Mouse (Mus musculus) forebrain, embryonic 12.5 days (tissue): Measurements from ENCODE around the gene Angel2. TPM values are rescaled to one million over a fixed set of nuclear protein-coding genes. Genes with fewer than 3 reads are reported as not detected.
A peak's percentile ranks its signal among the peaks of the same experiment; 100 is the strongest.

Source experiments
- ATAC-seq: fragments of 200-750 bp; cut with Nextera tagmentation; 2 replicates; pipeline ENCODE4 v1.8.0; 2017; ENCODE audit warnings: moderate TSS enrichment; ENCODE audit not compliant: low FRiP score
- H3K27ac ChIP-seq: fragments of 300-500 bp; sonication (generic); 2 replicates; pipeline ENCODE4 v1.5.1; 2016; ENCODE audit warnings: mild to moderate bottlenecking
- H3K27me3 ChIP-seq: fragments of 300-500 bp; sonication (generic); 2 replicates; pipeline ENCODE4 v1.6.1; 2016; ENCODE audit warnings: mild to moderate bottlenecking
- H3K36me3 ChIP-seq: fragments of 300-500 bp; sonication (generic); replicated peaks from 2 replicates; pipeline ENCODE4 v1.6.1; 2016; ENCODE audit warnings: mild to moderate bottlenecking
- H3K4me1 ChIP-seq: fragments of 300-500 bp; sonication (generic); 2 replicates; pipeline ENCODE4 v1.6.1; 2016
- H3K4me2 ChIP-seq: fragments of 300-500 bp; sonication (generic); 2 replicates; pipeline ENCODE4 v1.6.1; 2016; ENCODE audit warnings: mild to moderate bottlenecking, moderate library complexity
- H3K4me3 ChIP-seq: fragments of 300-500 bp; sonication (generic); replicated peaks from 2 replicates; pipeline ENCODE4 v1.5.1; 2016; ENCODE audit warnings: mild to moderate bottlenecking
- H3K9ac ChIP-seq: fragments of 300-500 bp; sonication (generic); 2 replicates; pipeline ENCODE4 v1.6.1; 2016; ENCODE audit warnings: mild to moderate bottlenecking
- H3K9me3 ChIP-seq: fragments of 300-500 bp; sonication (generic); 2 replicates; pipeline ENCODE4 v1.6.1; 2016
- WGBS: fragments of 180-500 bp; shearing (Covaris S2); methylation state at CpG from one replicate; pipeline ENCODE4 v1.1.7; 2016; 5-methylcytosine and 5-hydroxymethylcytosine counted together
- polyA plus RNA-seq: library from polyadenylated mRNA; unstranded; fragments of >200 nt; fragmentation: Nextera tagmentation; extraction: Ambion mirVana; gene quantifications from 2 replicates; pipeline ENCODE4 v1.2.1, GENCODE M21; 2016

Angel2 gene
- polyA plus RNA-seq, 1 experiment from 2014 or later = 65.3 TPM

DNA sequence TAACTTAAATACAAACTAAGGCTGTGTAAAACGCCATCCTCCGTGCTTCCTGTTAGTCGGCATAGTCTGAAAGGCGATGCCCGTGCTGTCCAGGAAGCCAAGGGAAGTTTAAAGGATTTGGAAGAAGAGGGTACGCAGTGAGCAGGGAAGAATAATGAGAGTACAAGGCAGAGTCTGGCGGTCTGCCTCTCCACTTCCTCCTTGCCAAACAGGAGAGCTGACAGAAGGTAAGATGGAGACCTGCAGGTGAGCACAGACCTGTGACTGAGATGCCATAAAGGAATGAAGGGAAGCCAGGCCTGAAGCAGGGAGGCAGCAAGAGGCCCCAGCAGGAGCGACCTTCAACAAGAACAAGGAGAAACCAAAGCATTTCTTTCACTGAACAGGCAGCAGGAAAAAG, 49.3 kb downstream of the Angel2 start:
- peaks cover 32% of the 10 kb centered on the region for H3K4me1 ChIP-seq
- no peak overlapping the region for H3K4me3 ChIP-seq
- H3K36me3 ChIP-seq = peaks cover 61% of the 10 kb centered on the region
- H3K4me2 ChIP-seq = no peak overlapping the region
- no peak for ATAC-seq
- H3K9ac ChIP-seq = 0 out of 2 replicates have a peak overlapping the region, but pooled peaks have one; percentile 21
- H3K27me3 ChIP-seq = no peaks in the 10 kb centered on the region
- H3K9me3 ChIP-seq = no peaks in the 10 kb centered on the region
- WGBS = 98% methylated on average over 8 of the region's 8 CpGs
- no peak overlapping the region for H3K27ac ChIP-seq

DNA sequence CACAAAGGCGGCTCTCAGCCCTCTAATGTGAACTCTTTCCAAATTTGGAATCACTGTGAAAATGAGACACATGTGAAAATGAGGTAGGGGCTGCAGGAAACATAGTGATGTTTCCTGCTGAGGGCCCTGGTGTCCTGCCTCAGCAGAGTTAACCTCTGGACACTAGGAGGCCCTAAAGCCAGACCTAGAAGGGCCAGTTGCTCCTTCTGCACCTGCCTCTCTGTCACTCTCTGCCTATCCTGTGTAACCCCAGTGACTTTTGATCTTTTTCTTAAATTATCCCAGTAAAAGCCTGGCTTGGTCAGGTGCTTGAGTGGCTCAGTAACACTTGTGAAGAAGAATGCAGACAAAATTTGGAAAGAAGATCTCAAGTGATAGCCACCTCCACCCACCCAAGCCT, 49.9 kb downstream of the Angel2 start:
- Histone ChIP-seq H3K4me2 (no peak overlapping the region), H3K9ac (0 out of 2 replicates have a peak overlapping the region, but pooled peaks have one; percentile 21), H3K4me1 (peaks cover 37% of the 10 kb centered on the region), H3K27me3 (no peaks in the 10 kb centered on the region), H3K9me3 (no peaks in the 10 kb centered on the region), H3K36me3 (peaks cover 54% of the 10 kb centered on the region), H3K4me3 (no peak overlapping the region), H3K27ac (no peak overlapping the region)
- ATAC-seq = no peak
- WGBS = 85% methylated on average over 1 of the region's 1 CpGs

DNA sequence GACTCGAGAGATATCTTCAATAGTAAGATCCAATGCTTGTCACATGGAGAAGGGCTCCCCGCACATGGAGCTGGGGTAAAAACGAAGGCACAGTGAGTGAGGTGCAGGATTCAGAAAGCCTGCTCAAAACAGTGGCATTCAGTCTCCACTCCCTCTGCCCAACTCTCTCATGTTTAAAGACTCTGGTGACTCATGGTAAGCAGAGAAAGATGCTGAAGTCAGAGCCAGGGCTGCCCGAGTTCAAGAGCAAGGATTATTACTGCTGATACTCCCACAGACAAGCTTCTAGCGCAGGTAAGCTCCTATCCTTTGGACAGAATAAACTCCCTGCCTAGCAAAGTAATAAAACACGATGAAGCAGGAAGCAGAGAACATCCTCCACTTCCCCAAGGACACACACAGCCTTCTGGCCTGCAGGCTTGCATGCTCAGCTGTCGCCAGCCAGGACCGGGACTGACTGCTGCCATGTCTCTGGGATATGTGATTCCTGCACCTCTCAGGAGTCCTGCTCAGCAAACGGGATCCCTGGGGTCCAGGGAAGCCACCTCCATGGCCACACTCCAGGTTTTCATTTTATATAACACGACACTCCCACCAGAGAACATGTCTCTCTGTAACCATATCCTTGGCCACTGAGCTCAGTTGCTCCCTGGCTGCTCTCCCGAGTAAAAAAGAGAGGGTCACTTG, 52.1 kb downstream of the Angel2 start:
- Histone ChIP-seq H3K36me3 (peaks cover 32% of the 10 kb centered on the region), H3K27ac (no peak overlapping the region; the same call in 1 of the 2 replicates), H3K4me1 (peaks cover 37% of the 10 kb centered on the region), H3K27me3 (no peaks in the 10 kb centered on the region), H3K9ac (peak overlapping the region; percentile 90), H3K4me2 (peak overlapping the region; percentile 98), H3K9me3 (no peaks in the 10 kb centered on the region), H3K4me3 (peak overlapping the region; percentile 70)
- no peak for ATAC-seq
- 63% methylated on average over 11 of the region's 11 CpGs for WGBS

DNA sequence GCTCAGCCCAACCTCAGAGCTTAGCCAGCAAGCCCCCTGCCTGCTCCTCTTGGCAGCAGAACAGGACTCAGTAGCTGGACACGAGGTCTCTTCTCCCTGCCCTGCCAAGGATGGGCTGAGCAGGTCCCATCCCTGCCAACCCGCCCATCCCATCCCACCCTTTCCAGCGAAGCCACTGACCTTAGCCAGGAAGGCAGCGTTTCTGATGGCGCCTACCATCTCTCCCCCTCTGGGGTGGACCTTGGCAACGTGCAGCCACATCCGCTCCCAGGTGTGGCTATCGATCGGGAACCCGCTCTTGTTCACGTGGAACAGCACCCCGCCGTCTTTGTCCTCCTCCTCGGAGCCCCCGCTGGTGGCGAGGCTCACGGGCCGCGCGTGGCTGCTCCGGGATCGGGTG, 53.1 kb downstream of the Angel2 start:
- 1% methylated on average over 22 of the region's 22 CpGs for WGBS
- Histone ChIP-seq H3K9ac (peak overlapping the region; percentile 90), H3K27me3 (no peaks in the 10 kb centered on the region), H3K4me2 (peak overlapping the region; percentile 98), H3K36me3 (peaks cover 23% of the 10 kb centered on the region), H3K4me1 (peaks cover 37% of the 10 kb centered on the region), H3K9me3 (no peaks in the 10 kb centered on the region), H3K4me3 (peak overlapping the region; percentile 70), H3K27ac (peak overlapping the region; percentile 95)
- ATAC-seq = peak; percentile 3

DNA sequence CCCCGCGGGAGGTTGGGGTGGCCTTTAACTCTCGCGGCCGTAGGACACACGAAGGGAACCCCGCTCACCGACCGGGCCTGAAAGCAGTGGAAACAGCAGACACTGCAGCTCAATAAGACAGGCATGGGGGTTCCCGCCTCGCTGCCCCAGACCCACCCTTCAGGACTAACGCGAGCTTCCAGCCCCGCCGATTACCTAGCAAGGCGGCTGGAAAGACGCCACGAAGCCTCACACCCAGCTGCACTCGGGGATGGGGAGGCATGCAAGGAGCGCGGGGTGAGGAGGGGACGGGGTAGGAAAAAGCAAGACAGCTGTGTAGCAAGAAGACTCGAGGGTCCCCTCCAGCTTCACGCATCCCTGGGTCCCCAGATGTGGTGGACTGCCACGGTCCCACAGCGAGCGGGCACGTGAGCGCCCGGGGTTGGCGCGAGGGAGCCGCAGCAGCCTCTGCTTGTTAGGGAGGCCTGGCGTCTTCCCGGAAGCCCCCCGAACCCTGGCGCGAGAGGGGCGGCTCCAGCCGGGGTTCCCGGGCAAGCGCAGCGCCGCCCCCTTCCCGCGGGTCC, 53.7 kb downstream of the Angel2 start:
- Histone ChIP-seq H3K4me2 (peak overlapping the region; percentile 98), H3K4me3 (peak overlapping the region; percentile 70), H3K36me3 (peaks cover 17% of the 10 kb centered on the region), H3K27ac (peak overlapping the region; percentile 95), H3K27me3 (no peaks in the 10 kb centered on the region), H3K4me1 (peaks cover 37% of the 10 kb centered on the region), H3K9ac (peak overlapping the region; percentile 90), H3K9me3 (no peaks in the 10 kb centered on the region)
- WGBS = under 1% methylated on average over 36 of the region's 46 CpGs
- peak; percentile 79 for ATAC-seq

DNA sequence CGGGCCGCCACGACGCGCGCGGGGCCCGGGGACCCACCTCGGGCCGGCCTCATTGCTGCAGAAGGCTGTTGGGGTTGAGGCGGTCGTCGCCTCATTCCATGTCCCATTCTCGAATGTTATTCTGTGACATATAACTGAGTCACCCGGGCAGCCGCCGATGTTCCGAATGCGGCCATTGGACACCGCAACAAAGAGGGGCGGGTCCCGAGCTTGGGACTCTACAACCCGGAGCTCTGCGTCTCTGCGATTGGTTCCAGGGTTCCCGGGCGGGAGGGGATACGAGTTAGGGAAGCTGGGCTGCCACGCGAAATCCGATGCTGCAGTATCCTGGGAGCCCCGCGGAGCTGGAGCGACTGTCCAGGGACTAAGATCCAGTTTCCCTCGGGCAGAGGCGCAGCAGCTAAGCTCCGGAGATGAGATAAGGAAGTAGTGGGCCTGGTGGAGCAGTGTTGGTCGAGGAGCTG, 54.2 kb downstream of the Angel2 start, which contains the start of gene Vash2:
Gene Vash2 (minus strand): TSS at position 197 of the 464 bp plus-strand sequence.
- Histone ChIP-seq H3K36me3 (peaks cover 11% of the 10 kb centered on the region), H3K4me2 (peak within 1 kb of the TSS; percentile 98), H3K9ac (peak within 1 kb of the TSS; percentile 90), H3K27me3 (no peaks in the 10 kb centered on the region), H3K9me3 (no peaks in the 10 kb centered on the region), H3K27ac (peak within 1 kb of the TSS; percentile 95), H3K4me3 (peak within 1 kb of the TSS; percentile 70), H3K4me1 (peaks cover 37% of the 10 kb centered on the region)
- ATAC-seq = peak; percentile 99
- WGBS = under 1% methylated on average over 38 of the region's 38 CpGs

DNA sequence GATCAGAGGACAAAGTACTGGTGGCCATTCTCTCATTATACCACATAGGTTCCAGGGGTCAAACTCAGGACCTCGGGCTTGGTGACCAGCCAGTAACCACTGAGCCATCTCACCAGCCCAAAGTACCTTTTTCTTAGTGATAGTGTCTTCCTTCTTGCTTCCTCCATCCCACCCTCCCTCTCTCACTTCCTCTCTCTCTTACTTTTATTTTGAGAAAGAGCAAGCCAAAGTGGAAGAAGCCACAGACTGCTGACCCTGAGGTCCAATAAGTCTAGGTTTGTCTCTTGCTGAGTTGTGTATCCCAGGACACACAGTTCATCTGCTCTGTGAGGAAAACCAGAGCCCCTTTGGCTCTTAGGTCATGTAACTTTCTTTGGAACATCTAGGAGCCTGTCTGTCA, 55.6 kb downstream of the Angel2 start:
- H3K4me2 ChIP-seq = no peak overlapping the region
- ATAC-seq = no peak
- no peak overlapping the region for H3K9ac ChIP-seq
- WGBS = 86% methylated on average over 1 of the region's 1 CpGs
- H3K27me3 ChIP-seq = no peaks in the 10 kb centered on the region
- H3K4me3 ChIP-seq = no peak overlapping the region
- H3K9me3 ChIP-seq = no peaks in the 10 kb centered on the region
- H3K36me3 ChIP-seq = no peaks in the 10 kb centered on the region
- H3K4me1 ChIP-seq = peaks cover 32% of the 10 kb centered on the region
- no peak overlapping the region for H3K27ac ChIP-seq

DNA sequence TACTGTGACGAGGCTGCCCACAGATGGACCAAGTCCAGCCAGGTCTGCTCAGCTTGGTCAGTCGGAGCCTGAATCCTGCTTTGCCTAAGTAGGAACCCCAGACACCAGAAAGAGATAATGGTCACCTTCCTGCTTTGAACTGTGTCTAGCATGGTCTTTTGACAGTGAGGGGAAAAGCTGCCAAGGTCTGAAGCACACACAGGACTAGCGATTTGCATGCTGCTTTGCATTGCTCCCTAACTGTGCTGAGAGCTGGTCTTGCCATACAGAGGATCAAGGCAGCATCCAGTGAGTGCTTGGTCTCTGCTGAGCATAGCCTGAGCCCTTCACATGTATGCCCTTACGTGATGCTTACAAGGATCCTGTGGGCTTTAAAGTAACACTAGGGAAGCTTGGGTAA, 56.5 kb downstream of the Angel2 start:
- Histone ChIP-seq H3K9ac (no peak overlapping the region), H3K4me2 (no peak overlapping the region), H3K27me3 (no peaks in the 10 kb centered on the region), H3K4me3 (no peak overlapping the region), H3K27ac (no peak overlapping the region), H3K9me3 (no peaks in the 10 kb centered on the region), H3K36me3 (no peaks in the 10 kb centered on the region), H3K4me1 (peaks cover 23% of the 10 kb centered on the region)
- WGBS = 83% methylated on average over 4 of the region's 4 CpGs
- ATAC-seq = no peak

DNA sequence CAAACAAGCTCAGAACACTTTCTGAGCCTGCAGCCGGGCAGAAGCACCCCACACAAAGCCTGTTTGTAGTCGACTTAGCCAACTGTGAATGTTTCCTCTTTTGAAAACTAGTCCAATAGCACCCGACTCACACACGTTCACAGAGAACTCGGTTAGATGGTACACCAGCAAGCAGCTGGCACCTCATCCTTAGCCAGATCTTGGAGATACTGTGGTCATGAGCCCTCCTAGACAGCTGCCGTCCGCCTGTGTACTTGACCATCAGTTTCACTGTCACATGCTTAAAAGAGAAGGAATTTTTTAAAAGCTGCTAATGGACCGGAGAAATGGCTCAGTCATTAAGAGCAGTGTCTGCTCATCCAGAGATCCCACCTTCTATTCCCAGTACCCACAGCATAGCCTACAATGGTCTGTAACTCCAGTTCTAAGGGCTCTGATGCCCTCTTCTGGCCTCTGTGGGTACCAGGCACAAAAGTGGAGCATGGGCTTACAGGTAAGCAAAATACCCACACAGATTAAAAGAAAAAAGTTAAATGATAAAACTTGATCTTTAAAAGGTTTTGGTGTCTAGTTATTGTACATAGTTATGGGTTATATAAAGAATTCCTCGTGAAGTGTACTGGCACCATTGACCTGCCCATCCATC, 64.6 kb downstream of the Angel2 start:
- no peak for ATAC-seq
- whole genome bisulfite sequencing = 80% methylated on average over 9 of the region's 9 CpGs
- no peaks in the 10 kb centered on the region for H3K4me1 ChIP-seq
- no peaks in the 10 kb centered on the region for H3K36me3 ChIP-seq
- H3K27me3 ChIP-seq = no peaks in the 10 kb centered on the region; the same call in 1 of the 2 replicates
- no peak overlapping the region for H3K27ac ChIP-seq
- no peak overlapping the region for H3K4me3 ChIP-seq
- H3K4me2 ChIP-seq = no peak overlapping the region
- no peaks in the 10 kb centered on the region for H3K9me3 ChIP-seq
- no peak overlapping the region for H3K9ac ChIP-seq

DNA sequence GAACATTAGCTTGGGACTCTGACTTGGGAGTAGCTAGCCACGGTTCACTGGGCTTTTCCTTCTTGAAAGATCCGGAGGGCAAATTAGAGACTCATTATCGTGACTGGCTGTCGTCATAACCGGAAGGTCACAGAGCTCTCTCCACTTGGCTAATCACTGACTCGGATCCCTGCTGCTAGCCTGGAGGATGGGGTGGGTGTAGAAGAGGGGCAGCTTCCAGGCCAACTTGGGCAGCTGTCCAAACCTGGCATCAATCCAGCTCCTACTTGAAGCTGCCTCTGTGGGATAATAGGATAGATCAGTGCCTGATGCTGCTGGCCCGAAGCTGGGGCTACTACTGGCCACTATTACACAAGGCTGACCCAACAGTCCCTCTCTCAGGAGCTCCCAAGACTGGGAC, 70.6 kb downstream of the Angel2 start:
- 60% methylated on average over 7 of the region's 7 CpGs for WGBS
- no peak for ATAC-seq

DNA sequence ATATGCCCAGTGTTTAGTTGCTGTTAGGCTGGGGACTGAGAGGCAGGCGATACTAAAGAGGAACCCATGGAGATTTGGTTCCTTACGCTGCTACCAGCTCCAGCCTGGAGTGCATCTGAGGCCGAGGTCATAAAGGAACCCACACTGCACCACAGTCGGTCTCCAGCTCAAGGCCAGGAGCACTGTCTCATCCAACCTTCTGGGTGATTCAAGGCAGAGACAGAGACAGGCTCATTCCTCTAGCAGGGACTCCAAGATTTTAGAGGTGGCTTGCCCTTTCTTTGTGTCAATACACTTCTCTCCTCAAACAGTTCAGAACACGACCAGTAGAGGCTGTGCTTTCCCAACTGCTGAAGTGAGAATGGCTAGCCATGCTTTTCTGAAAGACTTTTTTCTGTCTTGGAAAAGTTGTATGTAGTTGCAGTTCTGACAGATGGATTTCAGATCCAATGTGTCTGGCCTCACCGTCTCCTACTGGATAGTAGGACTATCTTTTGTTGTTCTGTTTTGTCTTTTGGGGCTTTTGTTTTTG, 71.5 kb downstream of the Angel2 start:
- Histone ChIP-seq H3K9ac (no peak overlapping the region), H3K27ac (no peak overlapping the region), H3K36me3 (no peaks in the 10 kb centered on the region), H3K4me3 (no peak overlapping the region), H3K4me1 (no peaks in the 10 kb centered on the region), H3K9me3 (0 out of 2 replicates have a peak, but pooled peaks cover 6% of the 10 kb centered on the region), H3K4me2 (no peak overlapping the region), H3K27me3 (no peaks in the 10 kb centered on the region)
- no peak for ATAC-seq
- WGBS = 71% methylated on average over 6 of the region's 6 CpGs

More for the DNA sequence above, 70.6 kb downstream of the Angel2 start:
- H3K36me3 ChIP-seq = no peaks in the 10 kb centered on the region
- H3K4me2 ChIP-seq = no peak overlapping the region
- H3K4me3 ChIP-seq = no peak overlapping the region
- no peak overlapping the region for H3K9ac ChIP-seq
- no peaks in the 10 kb centered on the region for H3K4me1 ChIP-seq
- no peak overlapping the region for H3K27ac ChIP-seq
- 0 out of 2 replicates have a peak, but pooled peaks cover 6% of the 10 kb centered on the region for H3K9me3 ChIP-seq
- no peaks in the 10 kb centered on the region for H3K27me3 ChIP-seq
